Mouse (Mus musculus) megakaryocyte-erythroid progenitor cell, adult 5-6 weeks (primary cell): ENCODE results near the gene Olfr175-ps1. TPM values are rescaled to one million over a fixed set of nuclear protein-coding genes. Genes with fewer than 3 reads are reported as not detected.

Experiments
- ATAC-seq: replicated peaks from 2 replicates; pipeline ENCODE4 v1.8.0; 2016; ENCODE audit warnings: mild to moderate bottlenecking, inconsistent platforms; ENCODE audit not compliant: severe bottlenecking, poor library complexity, low FRiP score, low TSS enrichment
- total RNA-seq, 2 experiments: library from RNA; stranded (forward) in 1 of 2; stranded (reverse) in 1 of 2; fragments of 200-1000, 215-1000 nt in 1 of 2; fragments of >200 nt in 1 of 2; fragmentation: Nextera tagmentation in 1 of 2; gene quantifications; 2 replicates each; pipeline ENCODE4 v1.2.3; 2014 to 2017

Gene Olfr175-ps1
- total RNA-seq (2014; fragmentation: Nextera tagmentation), result not detected in 2 replicates
- total RNA-seq (2017), result not detected in 2 replicates

GRCm38 (mm10) chr16:58826732-58827319 is at the start of gene Olfr175-ps1:
Gene Olfr175-ps1 (minus strand): TSS chr16:58826782.
- ATAC-seq, result no peak

GRCm38 (mm10) chr16:58874668-58875067 is 48.1 kb upstream of the Olfr175-ps1 start, which contains the start of gene Olfr177:
Gene Olfr177 (minus strand): TSS chr16:58874768.
- no peak for ATAC-seq

GRCm38 (mm10) chr16:58861479-58861878 is 34.9 kb upstream of the Olfr175-ps1 start:
- no peak for ATAC-seq

- ATAC-seq, result no peak
Observed at GRCm38 (mm10) chr16:58860032-58860737, 33.6 kb upstream of the Olfr175-ps1 start.

GRCm38 (mm10) chr16:58800168-58800567 is 26.4 kb downstream of the Olfr175-ps1 start, which contains the start of gene Olfr173:
Gene Olfr173 (minus strand): TSS chr16:58800268.
- ATAC-seq, result no peak

Other genes with a start within 250 kb of the Olfr175-ps1 start
- gene Gm813, start 209.8 kb downstream of the Olfr175-ps1 start, total RNA-seq (2014; fragmentation: Nextera tagmentation), result not detected in 2 replicates
- gene Gm813, start 209.8 kb downstream of the Olfr175-ps1 start, total RNA-seq (2017), result not detected in 2 replicates
- not detected in 2 replicates for gene E330017A01Rik, start 188.0 kb downstream of the Olfr175-ps1 start, total RNA-seq (2014; fragmentation: Nextera tagmentation)
- gene E330017A01Rik, start 188.0 kb downstream of the Olfr175-ps1 start, total RNA-seq (2017), result not detected in 2 replicates
- 250 and 314 TPM in 2 replicates for gene Cpox, start 156.5 kb downstream of the Olfr175-ps1 start, total RNA-seq (2014; fragmentation: Nextera tagmentation)
- gene Cpox, start 156.5 kb downstream of the Olfr175-ps1 start, total RNA-seq (2017), result 138 and 210 TPM in 2 replicates
- gene Gpr15, start 107.7 kb downstream of the Olfr175-ps1 start, total RNA-seq (2014; fragmentation: Nextera tagmentation), result not detected in 2 replicates
- not detected in 2 replicates for gene Gpr15, start 107.7 kb downstream of the Olfr175-ps1 start, total RNA-seq (2017)
- gene Cldnd1, start 98.9 kb downstream of the Olfr175-ps1 start, total RNA-seq (2014; fragmentation: Nextera tagmentation), result 40.0 and 41.1 TPM in 2 replicates
- gene Cldnd1, start 98.9 kb downstream of the Olfr175-ps1 start, total RNA-seq (2017), result 16.4 and 36.4 TPM in 2 replicates
- not detected in 2 replicates for gene Olfr172, start 63.6 kb downstream of the Olfr175-ps1 start, total RNA-seq (2014; fragmentation: Nextera tagmentation)
- not detected in 2 replicates for gene Olfr172, start 63.6 kb downstream of the Olfr175-ps1 start, total RNA-seq (2017)
- not detected in 2 replicates for gene Olfr173, start 26.5 kb downstream of the Olfr175-ps1 start, total RNA-seq (2014; fragmentation: Nextera tagmentation)
- not detected in 2 replicates for gene Olfr173, start 26.5 kb downstream of the Olfr175-ps1 start, total RNA-seq (2017)
- gene Olfr177, start 48.0 kb upstream of the Olfr175-ps1 start, total RNA-seq (2014; fragmentation: Nextera tagmentation), result not detected in 2 replicates
- not detected in 2 replicates for gene Olfr177, start 48.0 kb upstream of the Olfr175-ps1 start, total RNA-seq (2017)
- not detected in 2 replicates for gene Olfr178, start 65.3 kb upstream of the Olfr175-ps1 start, total RNA-seq (2014; fragmentation: Nextera tagmentation)
- not detected in 2 replicates for gene Olfr178, start 65.3 kb upstream of the Olfr175-ps1 start, total RNA-seq (2017)
- gene Olfr181, start 102.0 kb upstream of the Olfr175-ps1 start, total RNA-seq (2014; fragmentation: Nextera tagmentation), result not detected in 2 replicates
- not detected in 2 replicates for gene Olfr181, start 102.0 kb upstream of the Olfr175-ps1 start, total RNA-seq (2017)
- gene Olfr180, start 102.6 kb upstream of the Olfr175-ps1 start, total RNA-seq (2014; fragmentation: Nextera tagmentation), result not detected in 2 replicates
- not detected in 2 replicates for gene Olfr180, start 102.6 kb upstream of the Olfr175-ps1 start, total RNA-seq (2017)
- not detected in 2 replicates for gene Olfr183, start 168.6 kb upstream of the Olfr175-ps1 start, total RNA-seq (2014; fragmentation: Nextera tagmentation)
- gene Olfr183, start 168.6 kb upstream of the Olfr175-ps1 start, total RNA-seq (2017), result not detected in 2 replicates
- gene Olfr186, start 203.5 kb upstream of the Olfr175-ps1 start, total RNA-seq (2014; fragmentation: Nextera tagmentation), result not detected in 2 replicates
- gene Olfr186, start 203.5 kb upstream of the Olfr175-ps1 start, total RNA-seq (2017), result not detected in 2 replicates
- not detected in 2 replicates for gene Olfr187, start 213.0 kb upstream of the Olfr175-ps1 start, total RNA-seq (2014; fragmentation: Nextera tagmentation)
- not detected in 2 replicates for gene Olfr187, start 213.0 kb upstream of the Olfr175-ps1 start, total RNA-seq (2017)